Mouse (Mus musculus) kidney, adult 18-20 months (tissue): ENCODE measurements around the gene 0610010F05Rik.
"Not testable (repeated sequence)": the region's sequence is repeated elsewhere in the genome, so short reads cannot be mapped to it uniquely, and the experiment has no call there.

Source experiments
- DNase-seq: peaks from one replicate; pipeline ENCODE4 v3.0.0; 2021

0610010F05Rik gene

DNA sequence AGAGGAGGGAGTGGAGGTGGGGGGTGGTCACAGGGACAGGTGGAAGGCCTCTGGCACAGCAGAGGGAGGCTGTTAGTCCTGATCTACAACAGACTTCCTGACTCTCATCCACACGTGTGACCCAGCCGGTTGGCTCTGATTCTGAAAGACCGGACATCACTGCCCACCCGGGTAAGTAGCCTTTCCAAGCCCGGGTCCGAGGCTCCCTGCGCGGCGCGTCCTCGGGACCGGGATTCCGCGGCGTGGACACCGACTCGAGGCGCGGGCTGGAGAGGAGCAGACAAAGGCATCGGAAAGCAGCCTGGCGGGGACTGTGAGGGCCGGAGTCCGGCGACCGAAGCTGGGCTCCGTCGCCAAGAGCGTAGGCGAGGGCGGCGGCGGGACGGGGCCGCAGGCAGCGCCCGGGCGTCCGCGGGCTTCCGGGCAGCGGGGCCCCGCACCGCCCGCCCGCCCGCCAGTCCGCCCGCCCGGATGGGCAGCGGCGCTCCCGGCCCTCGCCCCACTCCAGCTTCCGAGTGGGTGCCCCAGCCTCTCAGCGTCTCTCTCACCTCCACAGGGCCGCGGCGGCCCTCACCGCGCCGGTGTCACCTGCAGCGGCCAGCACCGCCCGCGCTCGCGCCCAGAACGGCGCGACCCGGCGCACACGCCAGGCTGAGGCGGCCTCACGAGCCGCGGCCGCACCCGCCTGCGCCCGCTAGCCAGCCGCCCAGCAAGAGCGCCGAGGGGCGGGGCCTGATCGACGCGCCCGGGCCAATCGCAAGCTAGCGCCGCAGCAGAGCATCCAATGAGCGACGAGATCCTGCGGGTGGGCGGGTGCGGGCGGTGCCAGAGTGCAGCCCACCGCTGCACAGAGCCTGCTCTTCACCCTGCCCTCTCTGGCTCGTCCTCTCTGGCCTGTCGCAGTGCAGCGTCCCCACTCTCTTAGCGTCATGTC lies at the start of gene 0610010F05Rik:
Gene 0610010F05Rik, minus strand, starts transcription at position 695 of the 934 bp plus-strand sequence.
- DNase-seq = peak; percentile 83

DNA sequence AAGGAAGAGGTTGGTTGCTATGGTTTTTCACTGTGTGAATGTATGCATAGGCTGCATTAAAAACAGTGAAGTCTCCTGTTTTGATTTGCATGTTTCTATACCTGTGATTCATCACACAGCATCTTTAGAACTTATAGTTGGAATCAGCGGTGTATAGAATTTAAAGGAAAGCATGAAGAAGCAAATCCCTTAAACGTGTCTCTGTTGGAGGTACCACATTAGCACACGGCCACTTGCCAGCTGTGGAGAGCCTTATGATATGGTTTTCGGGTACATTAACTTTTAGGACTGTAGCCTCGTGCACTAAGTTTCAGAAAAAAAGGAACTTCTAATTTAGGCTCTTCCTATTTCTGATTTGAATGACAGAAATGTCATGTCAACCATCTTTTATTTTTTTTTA lies 49.1 kb upstream of the 0610010F05Rik start:
- DNase-seq = no peak

DNA sequence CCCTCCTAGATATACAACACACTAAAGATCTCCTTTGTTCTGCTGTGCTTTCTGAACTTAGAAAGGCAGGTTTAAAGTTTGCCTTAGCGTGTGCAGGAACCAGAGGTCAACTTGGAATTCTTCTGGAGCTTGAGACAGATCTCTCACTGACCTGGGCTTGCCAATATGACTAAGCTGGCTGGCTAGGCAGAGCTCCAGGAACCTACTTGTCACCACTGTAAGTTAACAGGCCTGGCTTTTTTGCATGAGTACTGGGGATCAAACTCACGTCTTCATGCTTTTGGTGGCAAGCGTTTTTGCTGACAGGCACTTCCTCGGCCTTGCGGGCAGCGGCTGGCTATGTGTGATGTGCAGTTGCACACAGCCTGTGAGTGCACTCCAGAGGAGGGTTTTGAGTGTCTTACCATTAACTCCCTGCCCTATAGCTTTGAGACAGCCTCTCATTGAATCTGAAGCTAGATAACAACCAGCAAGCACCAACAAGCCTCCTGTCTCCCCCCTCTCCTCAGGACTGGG lies 47.1 kb upstream of the 0610010F05Rik start:
- no peak for DNase-seq

DNA sequence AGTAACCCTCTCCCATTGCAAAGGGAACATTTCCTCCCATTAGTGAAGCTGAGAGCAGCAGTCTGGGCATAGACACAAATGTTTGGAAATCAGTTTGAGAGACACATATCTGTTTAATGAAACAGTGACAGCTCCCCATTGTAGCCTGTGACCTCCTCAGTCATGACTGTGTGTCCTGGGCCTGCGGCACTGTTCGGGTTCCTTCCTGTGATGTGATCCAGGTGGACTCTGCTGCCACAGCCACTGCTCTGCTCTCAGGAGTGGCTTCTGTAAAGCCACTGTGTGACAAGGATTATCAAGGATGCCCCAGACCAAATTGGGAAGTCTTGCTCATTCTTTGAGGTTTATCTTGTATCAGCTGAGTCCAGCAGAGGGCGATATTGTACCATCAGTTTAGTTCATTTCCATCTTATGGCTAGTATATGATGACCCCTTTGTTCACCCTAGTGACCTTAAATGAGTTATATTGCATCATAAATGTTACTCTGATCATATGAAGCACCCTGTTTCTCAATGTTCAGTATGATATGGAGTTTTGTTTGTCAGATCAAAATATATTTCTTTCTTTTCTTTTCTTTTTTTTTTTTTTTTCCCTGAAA lies 45.7 kb upstream of the 0610010F05Rik start:
- DNase-seq = peak; percentile 52

DNA sequence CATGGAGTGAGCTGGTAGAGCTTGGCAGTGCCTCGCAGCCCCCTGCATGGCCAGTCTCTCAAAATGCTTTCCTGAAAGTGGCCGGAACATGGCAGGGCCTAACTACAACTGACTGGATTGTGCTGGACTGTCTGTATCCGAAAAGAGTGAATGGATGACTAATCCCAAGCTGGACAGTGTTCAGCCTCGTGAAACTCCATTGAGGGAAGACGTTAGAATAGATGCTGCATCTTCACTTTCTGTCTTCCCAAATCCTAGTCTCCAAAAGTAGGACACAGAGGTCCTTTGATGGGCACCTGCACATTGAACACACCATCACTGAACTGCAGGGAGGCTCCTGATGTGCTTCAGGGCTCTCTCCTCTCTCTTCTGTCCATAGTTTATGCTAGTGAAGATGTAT lies 42.7 kb upstream of the 0610010F05Rik start:
- no peak for DNase-seq

DNA sequence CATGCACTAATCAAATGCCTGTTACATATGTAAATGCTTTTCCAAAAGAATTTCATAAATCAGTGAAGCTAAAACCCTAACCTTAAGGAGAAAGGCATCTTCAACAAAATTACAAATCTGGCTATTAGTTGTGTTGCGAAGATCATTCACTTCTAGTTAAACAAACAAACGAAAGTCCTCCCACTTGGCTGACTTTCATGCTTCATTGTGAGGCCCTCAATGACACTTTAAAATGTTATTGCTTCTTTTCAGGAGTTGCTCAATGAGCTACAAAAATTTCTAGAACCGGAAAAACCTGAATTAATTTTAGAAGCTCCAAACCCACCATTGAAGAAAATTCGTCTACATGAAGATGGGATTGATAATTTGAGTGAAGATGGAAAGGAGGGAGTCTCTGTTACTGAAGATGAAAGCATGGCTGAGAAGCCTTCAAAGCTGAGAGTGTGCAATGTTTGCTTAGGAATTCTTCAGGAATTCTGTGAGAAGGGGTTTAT lies 38.9 kb upstream of the 0610010F05Rik start:
- DNase-seq = no peak

DNA sequence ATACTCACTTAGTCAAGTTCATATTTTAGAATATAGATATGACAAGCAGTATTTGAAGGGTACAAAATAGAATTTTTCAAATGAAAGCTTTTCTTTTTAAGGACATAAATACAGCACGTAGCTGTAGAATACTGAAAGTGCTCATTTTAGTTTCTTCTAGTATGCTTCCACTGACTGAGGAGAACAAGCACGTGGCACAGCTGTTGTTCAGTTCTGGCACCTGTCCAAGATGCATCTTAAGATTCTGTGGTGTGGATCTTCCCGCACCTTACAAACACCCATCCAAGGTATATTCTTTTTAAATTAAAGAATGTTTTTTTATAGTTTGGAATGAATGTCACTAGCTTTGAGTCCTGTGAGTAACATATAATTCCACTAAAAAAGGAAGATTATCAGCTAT lies 33.7 kb upstream of the 0610010F05Rik start:
- DNase-seq = no peak

DNA sequence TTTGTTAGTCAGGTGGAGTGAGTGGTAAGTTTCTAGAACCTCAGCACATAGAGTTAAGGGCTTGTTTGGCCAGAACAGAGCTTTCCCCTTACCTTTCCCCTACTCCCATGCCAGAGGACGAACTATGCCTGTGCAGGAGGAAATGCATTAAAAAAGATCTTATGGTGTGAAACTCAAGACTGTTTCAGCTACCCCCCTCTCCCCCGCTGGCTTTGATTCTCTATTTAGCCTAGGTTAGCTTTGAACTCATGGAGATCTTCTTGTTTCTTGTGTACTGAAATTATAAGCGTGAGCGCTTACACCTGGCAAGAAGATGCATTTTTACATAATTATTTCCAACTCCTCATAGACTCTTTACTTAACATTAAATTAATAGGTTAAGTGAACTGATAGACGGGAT lies 33.1 kb upstream of the 0610010F05Rik start:
- DNase-seq = no peak

DNA sequence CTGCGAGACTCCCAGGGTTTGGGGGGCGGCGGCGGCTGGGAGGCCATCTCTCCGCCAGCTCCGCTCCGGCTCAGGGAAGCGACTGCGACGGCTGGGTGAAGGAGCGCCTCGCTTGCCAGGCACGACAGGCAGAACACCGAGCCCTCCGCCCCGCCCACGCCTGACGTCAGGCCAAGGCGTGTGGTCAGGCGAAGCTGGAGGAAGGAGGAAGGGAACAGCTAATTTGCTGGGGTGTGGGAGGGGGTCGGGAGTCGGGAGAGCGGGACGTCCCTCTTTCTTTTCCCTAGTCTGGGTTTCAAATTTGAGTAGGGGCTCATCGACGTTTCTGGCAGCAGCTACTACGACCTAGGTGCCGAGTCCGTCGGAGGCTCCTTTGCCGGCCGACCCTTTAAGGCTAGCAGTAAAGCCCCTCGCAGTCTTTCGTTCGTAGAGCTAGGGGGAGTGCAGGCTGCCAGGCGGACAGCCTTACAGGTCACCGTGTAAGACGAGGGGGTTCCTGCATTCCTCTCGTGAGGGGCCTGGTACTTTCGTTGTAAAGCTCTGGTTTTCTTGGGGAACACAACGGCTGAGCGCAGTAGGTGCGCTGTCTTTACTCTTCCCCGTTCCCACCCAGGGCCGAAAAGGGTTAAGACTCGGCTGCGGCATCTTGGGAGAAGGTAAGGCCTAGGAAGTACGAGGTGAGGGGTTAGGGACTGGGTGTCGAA lies 32.5 kb upstream of the 0610010F05Rik start, which contains the start of gene Pex13:
Gene Pex13, minus strand, starts transcription at position 162 of the 704 bp plus-strand sequence.
- peak; percentile 92 for DNase-seq

DNA sequence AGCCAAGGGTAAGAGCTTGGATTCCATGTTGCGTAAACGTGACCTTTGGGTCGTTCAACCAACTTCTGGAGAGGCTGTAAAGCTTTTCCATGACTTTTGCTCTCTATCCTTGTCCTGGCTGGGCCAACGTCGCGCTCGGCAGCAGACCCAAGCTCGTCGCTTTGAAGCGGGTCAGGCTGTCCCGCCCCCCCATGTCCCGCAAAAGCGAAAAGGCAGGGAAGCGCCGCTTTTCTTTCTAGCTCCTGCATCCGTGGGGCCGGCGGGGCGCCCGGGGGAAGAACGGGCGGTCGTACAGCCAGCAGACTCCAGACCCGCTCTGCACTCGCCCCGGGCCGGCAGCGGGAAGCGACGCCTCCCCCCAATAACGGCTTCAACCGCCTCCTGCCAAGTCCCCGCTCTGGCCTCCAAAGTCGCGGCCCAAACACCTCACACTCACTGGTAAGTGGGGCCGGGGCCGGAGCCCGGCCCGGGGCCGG lies 31.9 kb upstream of the 0610010F05Rik start, which contains the start of gene Pus10:
Gene Pus10, plus strand, starts transcription at position 364 of the 476 bp plus-strand sequence.
- peak; percentile 62 for DNase-seq

DNA sequence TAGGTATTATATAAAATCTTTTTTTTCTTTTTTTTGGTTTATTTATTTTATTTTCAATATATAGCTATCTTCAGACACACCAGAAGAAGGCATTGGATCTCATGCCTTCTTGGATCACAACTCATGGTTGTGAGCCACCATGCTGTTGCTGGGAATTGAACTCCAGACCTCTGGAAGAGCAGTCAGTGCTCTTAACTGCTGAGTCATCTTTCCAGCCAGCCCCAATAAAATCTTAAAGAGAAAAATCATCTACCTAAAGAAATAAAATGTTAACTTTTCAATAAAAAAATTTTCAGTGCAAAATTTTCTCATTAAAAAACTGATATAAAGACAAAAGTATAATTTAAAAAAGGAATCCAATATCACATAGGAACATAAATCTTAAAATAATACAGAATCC lies 30.8 kb upstream of the 0610010F05Rik start:
- no peak for DNase-seq

DNA sequence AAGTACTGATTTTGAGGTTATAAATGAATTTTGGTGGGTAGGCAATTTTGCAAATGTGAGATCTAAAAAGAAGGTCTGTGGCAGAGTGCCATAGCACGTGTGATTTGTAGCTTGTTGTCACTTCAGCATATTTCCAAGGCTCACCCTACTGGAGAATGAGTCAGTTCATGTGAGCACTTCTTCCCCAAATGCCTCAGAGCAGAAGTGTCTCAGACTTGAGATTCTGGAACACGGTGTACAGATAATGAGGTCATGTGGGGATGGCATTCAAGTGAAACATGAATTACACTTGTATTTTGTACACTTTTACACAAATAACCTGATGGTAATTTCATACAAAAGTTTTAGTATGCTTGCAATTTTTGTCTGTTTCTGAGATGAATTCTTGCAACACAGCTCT lies 24.4 kb upstream of the 0610010F05Rik start:
- DNase-seq = no peak

DNA sequence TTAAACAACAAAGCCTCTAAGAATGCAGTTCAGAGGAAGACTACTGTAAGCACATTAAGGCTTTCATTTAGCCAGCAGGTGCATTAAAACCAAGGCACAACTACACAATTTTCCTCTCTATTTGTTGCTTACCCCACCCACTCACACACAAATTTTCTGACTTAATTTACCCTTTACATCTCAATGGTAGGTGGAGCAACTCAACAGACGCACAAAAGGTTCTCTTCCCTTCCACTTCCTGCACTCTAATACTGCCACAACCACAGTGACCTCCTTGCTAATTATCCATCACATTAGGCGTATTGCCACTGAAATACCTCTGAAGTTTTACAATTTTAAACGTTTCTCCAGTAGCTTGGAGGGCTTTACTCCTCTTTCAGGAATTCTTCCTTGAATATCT lies 20.2 kb upstream of the 0610010F05Rik start:
- DNase-seq = no peak

DNA sequence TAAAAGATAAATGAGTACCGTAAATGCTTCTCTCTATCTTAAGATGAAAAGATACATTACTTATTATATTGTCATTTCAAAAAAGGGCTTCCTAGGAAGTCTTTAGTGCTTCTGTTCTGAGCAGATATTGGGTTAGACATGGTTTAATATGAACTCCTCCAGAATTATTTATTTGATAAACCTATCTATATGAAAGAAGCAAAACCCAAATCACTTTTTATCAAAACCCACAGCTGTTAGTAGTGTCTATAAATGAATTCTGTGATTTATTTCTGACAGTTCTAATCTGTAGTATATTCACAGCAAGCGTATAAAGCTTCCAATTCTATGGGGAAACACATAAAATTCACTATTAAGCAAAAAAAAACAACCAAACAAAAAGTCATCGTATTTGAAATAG lies 14.4 kb upstream of the 0610010F05Rik start:
- no peak for DNase-seq

DNA sequence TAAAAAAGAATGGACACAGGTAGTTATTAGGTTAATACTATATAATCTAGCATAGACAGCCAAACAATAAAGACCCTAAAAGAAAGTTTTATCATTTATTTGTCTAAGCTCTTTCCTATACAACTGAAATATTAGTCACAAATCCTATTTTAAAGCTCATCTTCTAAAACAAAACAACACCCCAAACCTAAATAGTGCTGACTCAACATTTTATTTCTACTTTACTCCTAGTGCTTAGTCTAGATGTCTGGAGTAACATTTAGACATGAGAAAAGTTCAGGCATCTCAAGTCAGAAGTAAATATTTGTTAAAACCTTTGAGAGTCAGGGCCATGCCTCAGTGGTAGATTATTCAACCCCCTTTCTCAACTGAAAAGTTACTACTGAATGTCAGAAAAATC lies 14.0 kb upstream of the 0610010F05Rik start:
- no peak for DNase-seq

DNA sequence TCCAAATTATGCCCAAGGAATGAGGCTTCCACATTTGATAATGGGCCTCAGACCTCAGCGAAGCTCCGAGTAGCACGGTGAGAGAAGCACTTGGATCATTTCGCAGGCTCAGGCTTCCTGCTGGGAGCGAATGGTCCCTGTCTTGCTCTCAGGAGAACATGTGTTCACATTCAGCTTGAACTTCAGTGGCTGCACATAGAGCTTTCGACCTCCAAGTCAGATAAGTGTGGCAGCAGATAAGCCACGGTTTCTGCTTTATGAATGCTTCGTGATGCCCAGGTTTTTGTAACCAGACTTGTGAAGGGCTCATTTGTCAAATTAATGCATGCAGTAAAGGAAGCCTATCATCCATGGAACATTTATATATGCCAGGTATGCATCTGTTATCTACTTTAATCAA lies 1.1 kb upstream of the 0610010F05Rik start:
- DNase-seq = no peak

DNA sequence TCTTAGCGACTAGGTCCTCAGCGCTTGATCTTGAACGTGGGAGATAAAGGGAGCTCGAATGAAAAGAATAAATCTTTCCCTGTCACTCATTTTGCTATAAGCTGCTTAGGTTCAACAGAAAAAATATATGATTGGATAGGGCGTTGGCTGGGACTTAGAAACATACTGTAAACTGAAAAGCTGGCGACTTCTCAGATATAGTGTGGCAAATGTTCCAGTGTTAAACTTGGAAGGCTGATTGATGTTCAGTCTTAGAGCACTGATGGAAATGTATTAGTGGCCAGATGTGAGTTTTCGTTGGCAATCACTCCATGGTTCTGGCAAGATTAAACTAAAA lies 408 bp upstream of the 0610010F05Rik start:
- no peak for DNase-seq

DNA sequence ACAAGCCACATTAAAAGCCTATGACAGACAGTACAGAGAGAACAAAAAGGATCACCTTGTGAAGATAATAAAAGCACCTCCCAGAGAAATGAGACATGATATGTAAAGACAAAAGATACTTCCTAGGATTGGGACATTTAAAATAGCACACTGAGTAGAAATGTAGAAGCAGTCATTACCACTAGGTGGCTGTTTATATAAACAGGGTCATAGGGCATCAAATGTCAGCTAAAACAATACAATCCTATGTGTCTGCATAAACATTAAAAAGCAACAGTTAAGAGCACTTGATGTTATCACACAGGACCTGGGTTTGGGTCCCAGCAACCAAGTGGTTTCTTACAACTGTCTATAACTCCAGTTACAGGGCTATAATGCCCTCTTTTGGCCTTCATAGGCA lies 2.8 kb downstream of the 0610010F05Rik start:
- DNase-seq = no peak

DNA sequence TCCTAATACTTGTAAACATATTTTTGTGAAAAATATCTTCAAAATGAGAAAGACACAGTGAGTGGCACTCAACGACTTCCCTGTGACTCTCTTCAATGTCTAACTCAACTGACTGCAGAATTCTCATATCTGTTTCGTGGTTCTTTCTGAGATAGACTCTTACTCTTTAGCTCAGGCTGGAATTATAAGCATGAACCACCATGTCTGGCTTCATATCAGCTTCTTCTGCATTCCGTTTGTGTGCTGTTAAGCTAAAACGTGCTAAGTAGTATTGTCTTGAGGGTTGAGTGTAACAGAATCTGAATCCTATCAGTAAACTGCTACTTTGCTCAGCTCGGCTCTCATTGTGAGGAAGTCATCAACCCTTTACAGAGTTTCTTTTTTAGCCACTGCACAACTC lies 14.4 kb downstream of the 0610010F05Rik start:
- no peak for DNase-seq

DNA sequence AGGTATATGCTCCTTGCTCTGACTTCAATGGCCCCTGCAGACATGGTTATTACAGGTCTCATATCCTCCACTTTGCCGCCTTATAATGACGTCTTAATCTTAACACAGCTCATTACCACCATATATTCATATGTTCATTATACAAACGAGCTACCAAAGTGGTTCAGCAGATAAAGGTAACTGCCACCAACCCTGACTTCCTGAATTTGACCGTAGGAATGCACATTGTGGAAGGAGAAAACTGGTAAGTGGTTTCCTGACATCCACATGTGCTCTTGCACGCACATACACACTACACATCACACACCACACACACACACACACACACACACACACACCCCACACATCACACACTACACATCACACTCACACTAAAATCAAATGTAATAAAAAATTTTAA lies 18.9 kb downstream of the 0610010F05Rik start:
- DNase-seq = no peak

DNA sequence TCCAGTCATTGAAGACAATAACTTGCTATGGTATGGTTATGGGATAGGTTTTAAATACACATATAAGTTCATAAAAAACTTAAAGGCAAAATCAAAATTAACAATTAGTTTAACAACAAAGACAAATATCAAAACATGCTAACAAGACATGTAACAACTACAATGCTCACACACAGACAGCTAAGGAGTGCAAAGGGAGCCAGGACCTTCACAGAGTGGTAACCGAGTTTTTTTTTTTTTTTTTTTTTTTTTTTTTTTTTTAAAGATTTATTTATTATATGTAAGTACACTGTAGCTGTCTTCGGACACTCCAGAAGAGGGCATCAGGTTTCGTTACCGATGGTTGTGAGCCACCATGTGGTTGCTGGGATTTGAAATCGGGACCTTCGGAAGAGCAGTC lies 26.1 kb downstream of the 0610010F05Rik start:
- not testable (repeated sequence) for DNase-seq

DNA sequence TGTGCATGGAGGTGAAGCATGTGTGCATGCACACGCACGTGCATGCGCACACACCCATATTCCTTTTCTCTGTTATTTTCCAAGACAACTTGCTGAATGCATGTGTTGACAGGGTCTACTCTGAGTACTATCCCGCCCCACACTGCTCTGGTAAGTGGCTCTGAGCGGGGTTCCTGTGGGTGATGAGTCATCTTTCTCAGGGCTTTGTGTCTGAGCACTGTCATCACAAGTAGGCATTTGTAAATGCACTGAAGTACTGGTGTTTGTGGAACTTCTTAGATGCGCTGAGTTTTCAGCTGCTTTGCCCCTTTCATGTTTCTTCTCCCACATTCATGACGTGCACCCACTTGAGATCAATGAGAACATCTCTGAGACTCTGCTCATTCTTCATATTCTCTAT lies 63.3 kb downstream of the 0610010F05Rik start:
- DNase-seq = no peak

DNA sequence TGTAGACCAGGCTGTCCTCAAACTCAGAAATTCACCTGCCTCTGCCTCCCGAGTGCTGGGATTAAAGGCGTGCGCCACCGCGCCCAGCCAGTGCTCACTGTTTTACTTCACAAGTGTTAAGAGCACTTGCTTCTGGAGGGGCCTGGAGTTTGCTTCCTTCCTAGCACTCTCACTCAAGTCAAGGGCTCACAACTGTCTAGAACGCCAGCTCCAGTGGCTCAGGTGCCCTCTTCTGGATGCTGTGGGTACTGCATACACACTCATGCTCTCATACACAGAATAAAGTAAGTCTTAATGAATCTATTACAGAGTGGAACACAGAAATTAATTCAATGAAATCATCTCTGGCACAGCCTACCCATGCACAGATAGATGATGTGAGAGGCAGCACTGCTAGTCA lies 67.7 kb downstream of the 0610010F05Rik start:
- DNase-seq = peak; percentile 85
